Mouse (Mus musculus) monocyte, adult 5-6 weeks (primary cell): ENCODE data around the gene Car3. TPM values are rescaled to one million over a fixed set of nuclear protein-coding genes. Genes with fewer than 3 reads are reported as not detected.
A peak's percentile ranks its signal among the peaks of the same experiment; 100 is the strongest.

ENCODE experiments used
- ATAC-seq: fragments of 153-309, 156-312 bp; replicated peaks from 2 replicates; pipeline ENCODE4 v1.8.0; 2017; ENCODE audit warnings: mild to moderate bottlenecking; ENCODE audit not compliant: low TSS enrichment, insufficient number of reproducible peaks, severe bottlenecking, poor library complexity, low FRiP score
- total RNA-seq: library from RNA; stranded (forward); fragments of 200-1000, 200-491, 200-594 nt; gene quantifications from 3 replicates; pipeline ENCODE4 v1.2.3, GENCODE M21; 2017

The Car3 gene
- total RNA-seq, 1 experiment from 2014 or later = not detected

DNA sequence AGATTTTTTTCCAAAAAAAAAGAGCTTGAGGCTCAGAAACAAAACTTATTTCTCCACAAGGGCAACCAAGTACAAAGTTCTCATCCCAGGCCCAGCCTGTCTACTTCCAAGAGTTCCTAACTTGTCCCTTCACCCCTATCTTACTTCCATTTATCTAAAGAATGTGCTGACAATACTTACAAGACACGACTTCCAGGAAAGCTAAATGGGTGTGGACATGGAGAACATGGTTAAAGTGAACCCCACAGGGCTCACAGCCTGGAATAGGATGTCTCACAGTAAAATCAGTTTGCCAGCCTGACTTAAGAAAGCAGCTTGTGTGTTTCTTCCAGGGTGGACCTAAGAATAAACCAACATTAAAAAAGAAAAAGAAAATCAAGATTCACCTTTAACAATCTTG lies 7.2 kb downstream of the Car3 start:
- no peak for ATAC-seq

DNA sequence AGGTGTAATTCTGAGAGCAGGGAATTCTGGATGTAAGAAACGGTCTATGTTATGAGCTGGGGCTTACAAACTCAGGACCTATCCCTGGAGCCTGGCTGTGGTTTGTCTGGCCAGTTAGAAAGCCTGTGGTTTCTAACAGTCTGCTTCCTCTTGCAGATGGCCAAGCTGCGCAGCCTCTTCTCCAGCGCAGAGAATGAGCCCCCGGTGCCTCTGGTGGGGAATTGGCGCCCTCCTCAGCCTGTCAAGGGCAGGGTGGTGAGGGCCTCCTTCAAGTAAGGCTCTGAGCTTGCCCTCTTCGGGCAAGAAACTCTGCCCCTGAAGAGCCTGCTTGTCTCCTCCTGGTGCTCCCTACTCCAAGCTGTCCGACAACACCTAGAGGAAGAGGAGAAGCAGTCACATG lies 8.1 kb downstream of the Car3 start:
- ATAC-seq = no peak

DNA sequence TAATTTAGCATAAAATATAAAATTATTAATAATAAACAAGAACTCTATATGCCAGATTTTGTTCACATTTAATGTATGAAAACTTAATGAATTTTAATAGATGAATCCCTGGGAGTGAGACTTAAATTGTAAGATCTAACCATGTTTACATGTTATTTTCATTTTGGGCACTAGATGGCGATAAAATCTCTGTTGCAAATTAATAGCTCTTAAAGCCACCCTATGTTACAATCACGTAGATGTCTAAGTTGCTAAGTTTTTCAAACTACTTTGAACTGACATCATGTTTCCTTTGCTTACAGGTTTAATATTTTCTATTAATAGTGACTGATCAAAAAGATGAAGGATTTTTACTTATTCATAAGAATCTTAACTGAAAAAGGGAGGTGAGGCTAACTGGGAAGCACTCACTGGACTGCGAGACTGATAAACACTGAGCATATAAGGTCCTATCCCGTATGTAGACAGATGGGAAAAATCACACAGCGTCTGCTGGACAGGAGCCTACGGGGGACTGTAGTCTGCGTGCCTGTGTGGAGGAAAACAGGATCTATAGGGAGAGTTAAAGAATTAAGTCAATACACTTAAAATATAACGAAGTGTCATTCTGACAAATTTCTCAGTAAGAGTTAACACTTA lies 11.2 kb downstream of the Car3 start:
- no peak for ATAC-seq

DNA sequence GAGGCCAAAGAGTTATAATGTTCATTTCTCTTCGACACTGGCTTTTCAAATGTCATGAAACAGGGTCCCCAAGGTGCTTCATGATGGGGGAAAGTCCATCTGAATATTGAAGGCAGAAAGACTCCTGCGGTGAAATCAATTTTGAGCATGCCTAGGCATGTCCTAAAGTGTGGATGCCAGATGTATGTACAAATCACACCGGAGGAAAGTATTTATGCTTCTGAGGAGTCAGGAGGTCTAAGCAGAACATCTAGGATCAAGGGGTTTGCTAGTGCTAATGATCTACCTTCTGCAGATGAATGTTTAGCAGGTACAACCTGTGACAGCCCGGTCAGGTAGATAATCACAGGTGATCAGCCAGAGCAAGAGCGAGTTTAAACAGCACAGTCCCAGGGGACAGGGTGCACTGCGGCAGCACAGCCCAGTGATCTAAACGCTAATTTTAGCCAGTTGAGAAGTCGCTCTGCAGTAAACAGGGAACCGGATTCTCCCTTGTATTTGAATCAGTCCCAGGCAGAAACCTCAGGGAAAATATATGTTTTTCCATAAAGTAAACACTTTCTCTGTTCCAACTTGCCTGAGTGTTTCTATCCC lies 13.1 kb downstream of the Car3 start:
- no peak for ATAC-seq

DNA sequence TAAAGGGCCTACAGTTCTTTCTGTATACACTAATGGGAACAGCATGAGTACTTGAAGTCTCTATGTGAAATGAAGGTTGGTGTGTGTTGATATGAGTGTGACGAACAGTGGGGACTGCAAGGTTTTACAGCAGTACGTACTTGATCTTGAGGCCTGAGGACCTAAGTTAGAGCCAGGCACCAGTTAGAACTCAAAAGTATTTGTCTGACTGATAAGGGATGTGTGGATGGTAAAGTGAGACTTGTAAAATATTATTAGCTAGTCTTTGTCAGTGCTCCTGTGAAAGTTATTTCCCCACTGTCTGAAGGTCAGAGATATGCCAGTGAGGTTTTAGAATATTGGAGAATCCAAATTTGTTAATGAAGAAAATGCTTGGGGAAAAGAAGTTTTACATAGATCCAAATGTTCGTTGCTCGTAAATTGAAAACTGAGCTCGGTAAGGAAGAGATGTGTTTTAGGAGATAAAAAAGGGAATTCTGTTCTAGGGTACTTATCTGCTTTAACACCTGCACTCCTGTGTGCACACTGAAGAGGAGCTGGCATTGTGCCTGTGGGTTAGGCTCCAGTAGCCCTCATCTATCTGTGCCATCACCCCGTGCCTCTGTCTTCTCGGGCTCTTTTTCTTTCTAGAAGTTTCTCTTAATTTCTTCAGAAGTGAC lies 14.1 kb downstream of the Car3 start:
- ATAC-seq = no peak

DNA sequence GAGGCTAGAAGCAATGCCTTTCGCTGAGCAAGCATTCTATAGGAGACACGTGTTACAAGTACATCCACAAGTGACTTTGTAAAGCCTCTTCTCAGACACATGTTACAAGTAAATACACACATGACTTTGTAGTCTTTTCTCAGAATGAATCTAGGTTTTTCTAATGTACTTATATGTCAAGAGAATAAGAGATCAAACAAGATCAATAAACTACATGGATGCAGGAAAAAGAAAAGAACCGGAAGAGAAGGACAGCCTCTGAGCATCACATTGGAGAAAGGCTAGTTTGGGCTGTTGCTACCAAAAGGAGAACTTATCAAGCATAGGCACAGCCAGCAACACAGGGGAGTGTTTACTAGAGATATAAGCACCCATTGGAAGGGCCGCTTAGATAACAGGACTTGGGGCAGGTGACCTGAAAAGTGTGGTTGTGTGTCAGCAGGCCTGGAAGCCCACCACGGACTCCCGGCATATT lies 15.5 kb downstream of the Car3 start:
- no peak for ATAC-seq

DNA sequence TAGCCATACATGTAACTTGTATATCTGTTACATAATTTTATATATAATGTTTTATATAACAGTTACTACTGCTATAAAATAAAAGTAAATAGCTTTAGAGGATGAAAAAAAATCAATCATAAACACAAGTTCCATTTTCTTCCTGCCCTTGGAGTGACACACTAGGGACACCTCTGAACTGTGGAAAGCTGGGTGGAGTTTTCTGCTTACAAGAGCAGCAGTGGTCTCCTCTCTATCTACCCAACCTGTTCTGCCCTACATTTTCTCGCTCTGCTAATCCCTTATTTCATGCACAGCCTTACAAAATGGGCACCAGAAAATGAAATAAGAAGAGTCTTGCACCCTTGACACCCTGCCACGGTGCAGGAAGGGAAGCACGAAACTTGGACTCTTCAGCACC lies 16.0 kb downstream of the Car3 start:
- ATAC-seq = no peak

DNA sequence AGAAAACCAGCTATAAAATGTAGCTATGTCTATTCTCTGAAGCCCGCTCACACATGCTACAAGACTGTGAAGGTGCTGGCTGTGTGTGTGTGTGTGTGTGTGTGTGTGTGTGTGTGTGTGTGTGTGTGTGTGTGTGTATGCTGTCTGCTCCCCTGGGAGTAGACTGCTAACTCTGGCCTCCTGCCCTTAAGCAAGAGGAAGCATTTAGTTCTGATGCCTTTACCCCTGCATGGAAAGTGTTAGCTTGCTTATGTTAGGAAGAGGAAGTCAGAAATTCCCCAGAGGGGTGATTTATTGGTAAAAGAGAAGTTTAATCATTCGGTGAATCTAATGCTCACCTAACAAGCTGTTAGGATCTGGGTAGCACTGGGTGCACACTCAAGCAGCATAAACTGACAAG lies 17.0 kb downstream of the Car3 start:
- ATAC-seq = peak; percentile 56

DNA sequence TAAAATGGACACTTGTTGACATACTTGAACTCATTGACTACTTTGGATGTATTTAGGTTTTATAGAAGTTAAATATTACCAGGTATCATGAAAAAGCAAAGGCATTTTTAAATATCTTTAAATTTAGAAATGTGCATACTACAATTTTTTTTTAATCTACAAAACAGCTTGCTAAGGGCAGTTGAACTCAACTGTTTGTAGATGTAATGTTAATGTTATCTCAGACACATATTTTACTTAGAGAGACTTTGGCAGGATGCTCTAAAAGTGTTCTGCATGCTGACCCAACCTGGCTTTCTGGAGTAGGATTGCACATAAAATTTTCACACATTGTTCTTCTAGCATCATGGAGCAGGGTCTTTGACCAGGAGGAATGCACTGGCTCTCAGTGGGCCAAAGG lies 18.7 kb downstream of the Car3 start:
- ATAC-seq = no peak

DNA sequence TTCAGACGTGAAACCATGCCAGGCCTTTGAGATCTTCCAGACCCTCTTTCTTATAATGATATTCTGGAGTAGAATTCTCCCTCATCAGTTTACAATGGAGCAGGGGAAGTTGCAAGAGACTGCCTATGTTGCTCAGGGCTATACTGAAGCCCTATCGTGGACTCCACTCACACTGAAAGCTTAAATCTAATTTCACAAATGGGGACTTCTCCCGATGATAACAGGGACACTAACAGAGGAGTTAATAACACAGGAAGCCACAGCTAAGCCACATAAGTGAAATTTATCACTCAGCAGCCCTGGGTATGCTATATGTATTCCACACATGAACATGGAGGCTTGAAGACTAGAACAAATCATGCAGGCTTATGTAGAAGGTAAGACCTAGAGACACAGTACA lies 19.4 kb downstream of the Car3 start:
- ATAC-seq = no peak

DNA sequence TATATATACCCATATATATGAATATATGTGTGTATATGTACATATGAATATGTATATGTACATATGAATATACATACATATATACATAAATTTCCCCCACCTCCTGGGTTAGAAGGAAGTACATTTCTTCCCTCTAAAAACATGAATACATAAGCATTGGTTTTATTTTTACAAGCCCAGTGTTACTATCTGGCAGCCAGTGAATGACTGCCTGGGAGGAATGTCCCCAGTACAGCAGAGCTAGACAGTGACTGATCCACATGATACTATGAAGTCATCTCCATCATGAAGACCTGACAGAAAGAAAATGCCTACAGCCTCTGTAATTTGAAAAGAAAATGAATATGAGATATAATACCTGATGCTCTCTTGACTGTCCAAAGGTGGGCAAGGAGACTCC lies 21.5 kb downstream of the Car3 start:
- ATAC-seq = no peak

DNA sequence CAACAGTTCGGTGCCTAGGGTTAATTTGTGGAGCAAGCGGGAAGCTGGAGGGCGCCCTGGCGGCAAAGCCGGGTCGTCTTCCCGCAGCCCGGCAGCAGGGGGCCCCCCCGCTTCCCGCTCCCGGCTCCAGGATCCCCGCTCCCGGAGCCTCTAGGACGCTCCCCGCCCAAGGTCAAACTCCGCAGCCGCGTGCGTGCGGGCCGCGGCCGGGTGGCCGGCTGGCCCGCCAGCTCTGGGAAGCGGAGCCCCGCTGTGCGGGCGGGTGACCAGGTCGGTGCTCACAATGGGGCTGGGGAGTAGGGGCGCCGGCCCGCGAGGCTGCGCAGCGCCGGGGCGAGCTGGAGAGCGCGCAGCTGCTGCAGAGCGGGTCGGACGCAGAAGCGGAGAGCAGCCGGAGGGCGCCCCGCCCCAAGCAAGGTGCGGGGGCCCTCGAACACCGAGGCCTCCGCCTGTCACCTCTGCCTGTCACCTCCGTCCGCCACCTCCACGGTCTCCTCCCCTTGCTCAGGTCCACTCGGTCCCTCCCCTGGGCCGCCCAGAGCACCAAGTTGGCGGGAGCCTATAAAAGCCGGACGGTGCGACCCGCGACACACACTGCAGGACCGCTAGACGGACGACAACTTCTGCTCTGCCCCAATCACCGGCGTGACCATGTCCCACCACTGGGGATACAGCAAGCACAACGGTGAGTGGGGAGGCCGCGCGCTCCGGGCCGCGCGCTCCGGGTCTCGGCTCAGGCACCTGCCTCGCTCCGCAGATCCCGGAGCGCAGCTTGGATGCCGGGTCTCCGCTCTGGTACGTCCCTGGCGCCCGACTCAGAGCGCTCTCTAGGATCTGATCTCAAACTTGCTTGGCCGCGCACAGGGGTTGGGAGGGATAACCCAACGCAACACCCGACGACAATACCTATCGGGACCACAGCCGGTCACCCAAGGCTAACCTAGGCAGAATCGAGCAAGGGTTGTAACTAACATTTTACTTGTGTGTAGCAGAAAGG lies 23.1 kb downstream of the Car3 start, which contains the start of gene Car2:
Gene Car2 (plus strand): TSS at position 172 of the 997 bp plus-strand sequence.
- ATAC-seq = peak; percentile 69

DNA sequence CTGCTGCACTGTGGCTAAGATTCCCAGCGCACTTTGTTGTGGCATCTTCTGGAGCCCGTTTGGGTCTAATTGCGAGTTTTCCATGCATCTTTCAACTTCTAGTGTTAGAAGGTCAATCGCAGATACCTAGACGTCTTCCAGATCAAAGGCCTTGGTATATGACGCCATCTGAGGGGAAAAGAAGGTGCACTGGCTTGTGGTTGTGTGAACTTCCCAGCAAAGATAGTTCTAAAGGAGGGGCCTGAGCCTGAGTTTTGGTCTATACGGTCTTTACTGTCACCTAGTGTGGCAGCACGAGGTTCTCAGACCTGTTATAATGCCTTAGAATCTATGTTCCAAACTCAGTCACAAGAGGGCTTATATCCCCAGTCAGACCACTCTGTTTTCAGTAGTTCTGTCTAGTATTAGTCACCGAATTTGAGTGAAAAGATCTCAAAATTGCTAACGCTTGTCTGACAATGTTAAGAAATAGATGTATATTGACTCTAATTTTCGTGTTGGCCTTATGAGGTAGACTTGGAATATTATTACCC lies 23.9 kb downstream of the Car3 start:
- 0 out of 2 replicates have a peak, but pooled peaks have one; percentile 7 for ATAC-seq

DNA sequence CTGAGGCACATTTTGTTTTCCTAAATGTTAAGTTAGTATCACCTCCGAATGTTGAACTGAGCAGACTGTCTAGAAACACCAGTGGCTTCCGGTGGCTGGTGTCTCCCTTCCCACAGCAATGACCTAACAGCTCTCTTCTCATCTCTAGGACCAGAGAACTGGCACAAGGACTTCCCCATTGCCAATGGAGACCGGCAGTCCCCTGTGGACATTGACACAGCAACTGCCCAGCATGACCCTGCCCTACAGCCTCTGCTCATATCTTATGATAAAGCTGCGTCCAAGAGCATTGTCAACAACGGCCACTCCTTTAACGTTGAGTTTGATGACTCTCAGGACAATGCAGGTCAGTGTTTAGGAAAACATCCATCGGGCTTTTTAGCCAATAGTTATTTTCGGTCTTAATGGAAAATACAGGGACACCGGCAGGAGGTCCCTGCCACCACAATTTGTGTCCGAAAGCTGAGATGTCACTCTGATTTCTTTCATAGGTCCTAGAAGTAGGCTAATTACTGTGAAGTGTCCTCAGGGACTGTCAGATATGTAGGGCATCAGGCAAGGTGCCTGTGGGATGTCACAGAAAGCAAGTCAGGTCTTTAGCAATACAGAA lies 24.5 kb downstream of the Car3 start:
- ATAC-seq = peak; percentile 25; the same call in 1 of the 2 replicates

DNA sequence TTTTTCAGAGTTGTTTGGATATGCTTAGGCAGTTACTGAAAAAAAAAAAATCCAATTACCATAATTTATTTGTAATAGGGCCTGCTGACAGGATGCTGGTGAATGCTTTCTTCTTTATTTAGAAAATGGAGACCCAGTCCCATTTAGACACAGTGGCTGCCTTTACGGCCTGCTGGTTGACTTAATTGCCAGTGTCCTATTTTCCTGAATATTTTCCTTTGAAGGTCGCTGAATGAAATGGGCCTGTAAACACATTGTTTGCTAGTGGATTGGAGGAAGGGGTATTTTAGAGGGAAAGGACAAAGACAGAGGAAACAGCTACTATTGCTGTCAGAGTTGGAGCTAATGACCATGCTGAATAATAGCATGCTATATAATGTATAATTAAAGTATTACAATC lies 25.2 kb downstream of the Car3 start:
- no peak for ATAC-seq

DNA sequence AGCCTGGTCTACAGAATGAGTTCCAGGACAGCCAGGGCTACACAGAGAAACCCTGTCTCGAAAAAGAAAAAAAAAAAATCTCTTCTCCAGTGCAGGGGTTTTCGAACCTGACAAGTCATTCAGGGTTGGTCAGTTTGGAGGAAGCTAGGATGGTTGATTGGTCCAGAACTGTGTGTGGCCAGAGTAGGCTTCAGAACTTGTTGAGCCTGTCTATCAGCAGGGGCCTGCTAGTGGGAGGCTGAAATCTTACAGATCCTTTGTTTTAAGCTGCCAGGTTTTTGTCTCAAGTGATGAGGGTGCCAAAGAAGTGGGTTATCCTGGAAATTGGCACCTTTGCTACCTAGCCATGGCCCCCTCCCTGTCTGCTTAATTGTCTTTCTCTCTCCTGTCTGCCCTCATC lies 25.8 kb downstream of the Car3 start:
- ATAC-seq = no peak

DNA sequence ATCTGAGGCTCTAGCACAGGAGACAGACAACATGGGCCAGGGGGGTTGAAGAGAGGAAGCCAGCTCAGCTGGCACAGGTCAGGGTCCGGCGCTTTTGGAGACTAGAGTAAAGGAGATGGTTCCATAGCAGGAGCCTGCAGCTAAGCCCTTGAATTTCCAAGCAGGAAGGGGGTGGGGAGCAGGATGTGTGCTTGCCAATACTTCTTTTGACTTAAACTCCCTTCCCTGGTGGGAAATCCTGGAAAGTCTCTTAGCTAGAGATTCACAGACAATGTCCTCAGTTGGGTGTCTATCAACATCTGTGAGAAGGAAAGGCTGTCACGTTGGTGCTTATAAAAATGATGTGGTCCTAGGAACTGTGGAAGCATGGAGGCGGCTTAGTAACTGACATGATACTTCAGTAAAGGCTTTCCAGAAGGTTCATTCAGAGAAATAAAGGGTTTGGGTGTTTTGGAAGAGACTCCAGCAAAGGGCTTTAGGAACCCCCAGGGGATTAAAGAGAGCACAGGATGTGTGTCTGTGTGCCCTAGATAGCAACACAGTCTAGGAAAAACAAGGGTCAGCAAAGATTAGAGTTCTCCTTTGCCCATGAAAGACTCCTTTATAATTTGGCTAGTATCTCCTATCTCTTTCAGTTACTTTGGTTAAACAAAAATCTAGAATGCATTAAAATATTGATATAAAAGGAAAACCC lies 26.6 kb downstream of the Car3 start:
- no peak for ATAC-seq

DNA sequence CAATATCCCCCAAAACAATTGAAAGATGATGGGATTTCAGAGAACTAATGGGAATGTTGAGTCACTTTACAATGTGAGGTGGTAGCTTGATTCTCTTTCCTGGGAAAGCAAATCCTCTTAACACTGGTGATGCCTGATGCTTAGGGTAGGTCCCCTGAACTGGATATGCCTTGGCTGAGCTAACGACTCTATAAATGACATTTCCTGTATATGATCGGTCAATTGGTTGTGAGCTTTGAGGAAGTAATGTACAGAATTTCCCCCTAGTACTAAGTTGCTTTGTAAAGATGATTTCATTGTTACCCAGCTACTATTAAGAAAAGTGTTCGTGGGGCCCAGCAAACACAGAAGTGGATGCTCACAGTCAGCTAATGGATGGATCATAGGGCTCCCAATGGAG lies 29.7 kb downstream of the Car3 start:
- no peak for ATAC-seq
